Mouse (Mus musculus) R1 (cell line): ENCODE results near the gene Baiap2l1.

Source experiments
- DNase-seq: peaks from one replicate; pipeline ENCODE4 v3.0.0-alpha.2; 2018; ENCODE audit warnings: low read depth, low spot score

Gene Baiap2l1

GRCm38 (mm10) chr5:144286591-144287266 is 71.2 kb downstream of the Baiap2l1 start:
- no peak for DNase-seq

- no peak for DNase-seq
Observed at GRCm38 (mm10) chr5:144284599-144284998, 73.3 kb downstream of the Baiap2l1 start.

GRCm38 (mm10) chr5:144283551-144284031 is 74.3 kb downstream of the Baiap2l1 start:
- no peak for DNase-seq

- no peak for DNase-seq
Observed at GRCm38 (mm10) chr5:144282470-144283260, 75.2 kb downstream of the Baiap2l1 start.

GRCm38 (mm10) chr5:144279926-144280325 is 78.0 kb downstream of the Baiap2l1 start:
- no peak for DNase-seq

- no peak for DNase-seq
Observed at GRCm38 (mm10) chr5:144279081-144279541, 78.8 kb downstream of the Baiap2l1 start.

- DNase-seq = no peak
Observed at GRCm38 (mm10) chr5:144278374-144278960, 79.4 kb downstream of the Baiap2l1 start.

- no peak for DNase-seq
Observed at GRCm38 (mm10) chr5:144276898-144277630, 80.8 kb downstream of the Baiap2l1 start.

GRCm38 (mm10) chr5:144274904-144275303 is 83.0 kb downstream of the Baiap2l1 start:
- DNase-seq = peak; percentile 78

GRCm38 (mm10) chr5:144271772-144272171 is 86.1 kb downstream of the Baiap2l1 start:
- no peak for DNase-seq

GRCm38 (mm10) chr5:144271118-144271517 is 86.8 kb downstream of the Baiap2l1 start:
- DNase-seq = no peak

GRCm38 (mm10) chr5:144270420-144270819 is 87.5 kb downstream of the Baiap2l1 start:
- peak; percentile 32 for DNase-seq

GRCm38 (mm10) chr5:144269926-144270325 is 88.0 kb downstream of the Baiap2l1 start:
- no peak for DNase-seq

GRCm38 (mm10) chr5:144267535-144268241 is 90.2 kb downstream of the Baiap2l1 start:
- DNase-seq = peak; percentile 66

GRCm38 (mm10) chr5:144263496-144263895 is 94.4 kb downstream of the Baiap2l1 start:
- DNase-seq = peak; percentile 49

- DNase-seq = no peak
Observed at GRCm38 (mm10) chr5:144263082-144263481, 94.8 kb downstream of the Baiap2l1 start.

GRCm38 (mm10) chr5:144261829-144262228 is 96.1 kb downstream of the Baiap2l1 start:
- DNase-seq = no peak

GRCm38 (mm10) chr5:144261309-144261708 is 96.6 kb downstream of the Baiap2l1 start:
- no peak for DNase-seq

GRCm38 (mm10) chr5:144260464-144260863 is 97.4 kb downstream of the Baiap2l1 start:
- DNase-seq = no peak

- DNase-seq = no peak
Observed at GRCm38 (mm10) chr5:144259228-144259627, 98.7 kb downstream of the Baiap2l1 start.

GRCm38 (mm10) chr5:144258687-144259086 is 99.2 kb downstream of the Baiap2l1 start:
- no peak for DNase-seq
